Mouse (Mus musculus) thymus, adult 18-20 months (tissue): Measurements from ENCODE around the gene Lrrc18.

ENCODE experiments used
- DNase-seq, 2 experiments: peaks; one replicate each; pipeline ENCODE4 v3.0.0; 2022; ENCODE audit warnings: mixed read lengths in 2 of 2

The Lrrc18 gene

DNA sequence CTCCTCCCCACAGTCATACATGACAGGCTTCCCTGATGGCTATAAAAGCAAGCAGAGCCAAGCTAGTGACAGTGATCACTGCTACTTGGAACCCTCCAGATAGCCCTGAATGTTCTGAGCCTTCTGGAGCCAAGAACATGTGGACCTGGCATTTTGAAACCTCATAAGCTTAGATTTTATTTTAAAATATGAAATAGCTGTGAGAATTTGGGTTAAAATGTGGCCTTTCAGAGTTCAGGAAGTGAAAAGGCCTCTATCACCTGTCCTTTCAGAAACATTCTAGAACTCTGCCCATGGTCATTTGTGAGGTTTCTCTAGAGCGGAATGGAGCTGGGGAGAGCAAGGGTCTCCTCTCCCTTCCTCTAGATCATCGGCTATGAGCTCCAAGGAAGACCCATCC lies at the start of gene Lrrc18:
Gene Lrrc18, plus strand, starts transcription at position 301 of the 400 bp plus-strand sequence.
- DNase-seq, result no peak

DNA sequence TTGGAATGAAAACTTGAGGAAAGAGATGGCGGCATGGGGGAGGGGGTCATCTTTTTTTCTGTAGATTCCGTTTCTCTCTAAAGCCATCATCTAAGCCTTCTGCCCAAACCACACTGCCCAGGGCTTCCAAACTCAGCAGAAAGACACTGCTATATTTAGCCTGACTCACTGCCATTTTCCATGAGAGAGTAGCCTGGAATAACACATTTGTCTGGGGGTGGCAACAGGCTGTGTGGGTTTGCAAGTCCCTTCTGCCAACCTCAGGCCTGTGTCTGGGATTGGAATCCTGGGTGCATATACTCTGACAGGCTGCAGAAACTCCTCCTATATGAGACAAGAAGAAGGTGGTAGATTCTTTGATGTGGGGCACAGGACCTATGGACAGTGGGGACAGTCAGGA lies 43.7 kb upstream of the Lrrc18 start:
- no peak for DNase-seq

GRCm38 (mm10) chr14:32950312-32951301 lies 40.6 kb upstream of the Lrrc18 start:
- DNase-seq, result no peak

- DNase-seq, result no peak
Measured at GRCm38 (mm10) chr14:32956486-32956885, 34.7 kb upstream of the Lrrc18 start.

GRCm38 (mm10) chr14:32958671-32959070 lies 32.5 kb upstream of the Lrrc18 start:
- DNase-seq, result no peak

GRCm38 (mm10) chr14:32960481-32960880 lies 30.7 kb upstream of the Lrrc18 start:
- no peak for DNase-seq

GRCm38 (mm10) chr14:32964742-32965141 lies 26.4 kb upstream of the Lrrc18 start:
- no peak for DNase-seq

DNA sequence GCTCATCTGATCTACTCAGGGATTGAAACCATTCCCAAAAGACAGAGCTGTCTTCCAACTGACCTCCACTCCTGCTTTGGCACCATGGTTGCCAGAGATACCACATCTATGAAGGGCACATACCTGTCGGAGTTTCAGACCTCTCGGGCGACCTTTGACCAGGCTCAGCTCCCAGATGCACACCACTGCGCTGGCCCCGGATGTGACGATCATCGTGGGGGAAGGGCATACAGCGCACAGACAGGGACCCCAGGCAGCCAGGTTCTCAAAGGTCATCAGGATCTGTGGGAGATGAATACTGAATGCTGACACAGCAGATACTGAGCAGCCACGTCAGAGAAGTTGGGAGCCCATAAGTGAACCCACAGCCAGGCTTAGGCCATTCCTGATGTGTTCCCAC lies 20.5 kb upstream of the Lrrc18 start:
- DNase-seq, result no peak

DNA sequence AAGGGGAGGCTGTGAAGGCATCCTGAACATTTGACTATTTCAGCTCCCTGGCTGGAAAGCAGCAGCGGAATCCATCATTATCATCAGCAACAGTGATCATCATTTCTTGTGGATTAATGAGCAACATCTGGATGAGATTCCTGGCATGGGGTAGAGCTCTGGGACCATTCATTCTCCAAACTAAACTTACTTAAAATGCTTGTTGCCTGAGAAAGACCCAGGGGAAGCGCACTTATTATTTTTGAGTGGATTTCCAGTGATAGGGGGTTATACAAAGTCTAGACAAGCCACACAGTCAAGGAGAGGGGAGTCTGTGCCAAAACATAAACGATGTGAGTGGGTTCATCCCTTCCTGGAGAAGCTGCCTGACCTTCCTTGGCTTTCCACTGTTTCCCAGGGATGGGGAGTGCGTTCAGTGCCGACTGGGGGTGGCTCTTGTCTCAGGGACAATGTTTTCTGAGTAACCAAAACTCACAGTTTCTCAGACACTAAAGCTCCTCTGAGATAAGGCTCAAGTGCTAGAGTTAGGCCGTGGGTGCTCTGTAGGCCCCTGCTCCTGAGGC lies 6.9 kb upstream of the Lrrc18 start:
- DNase-seq, result no peak

GRCm38 (mm10) chr14:32986659-32987058 lies 4.5 kb upstream of the Lrrc18 start:
- no peak for DNase-seq

DNA sequence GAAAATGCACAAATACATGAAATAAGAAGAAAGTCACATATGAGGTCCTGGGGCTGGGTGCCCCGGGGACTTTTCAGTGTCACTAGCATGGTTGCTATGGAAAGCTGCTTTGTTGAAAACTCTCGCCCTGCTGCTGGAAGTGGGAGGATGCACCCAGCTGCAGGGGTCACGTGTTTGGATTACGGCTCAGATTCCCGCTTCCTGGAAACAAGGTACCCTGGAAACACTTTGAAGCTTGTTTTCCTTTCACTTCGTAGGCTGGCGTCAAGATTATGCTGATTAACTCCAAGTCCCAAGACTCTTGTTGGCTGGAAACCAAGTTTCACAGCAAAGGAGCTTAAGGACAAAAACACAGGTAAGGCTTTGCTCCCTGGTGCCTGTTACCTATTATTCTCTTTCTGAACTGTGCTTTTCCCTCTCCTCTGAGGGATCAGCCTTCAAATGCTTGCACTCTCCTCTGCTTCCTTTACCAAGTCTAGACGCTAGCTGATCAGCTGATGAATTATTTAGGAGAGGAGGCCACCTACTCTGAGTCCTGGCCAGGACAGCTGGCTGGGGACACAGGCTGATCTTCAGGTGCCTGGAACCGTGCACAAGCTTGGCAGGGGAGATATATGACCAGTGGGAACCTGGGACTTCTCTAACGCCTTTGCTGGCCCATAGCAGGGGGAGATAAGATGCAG lies 3.9 kb downstream of the Lrrc18 start:
- no peak for DNase-seq

GRCm38 (mm10) chr14:32999511-32999910 lies 8.3 kb downstream of the Lrrc18 start:
- DNase-seq, result no peak

DNA sequence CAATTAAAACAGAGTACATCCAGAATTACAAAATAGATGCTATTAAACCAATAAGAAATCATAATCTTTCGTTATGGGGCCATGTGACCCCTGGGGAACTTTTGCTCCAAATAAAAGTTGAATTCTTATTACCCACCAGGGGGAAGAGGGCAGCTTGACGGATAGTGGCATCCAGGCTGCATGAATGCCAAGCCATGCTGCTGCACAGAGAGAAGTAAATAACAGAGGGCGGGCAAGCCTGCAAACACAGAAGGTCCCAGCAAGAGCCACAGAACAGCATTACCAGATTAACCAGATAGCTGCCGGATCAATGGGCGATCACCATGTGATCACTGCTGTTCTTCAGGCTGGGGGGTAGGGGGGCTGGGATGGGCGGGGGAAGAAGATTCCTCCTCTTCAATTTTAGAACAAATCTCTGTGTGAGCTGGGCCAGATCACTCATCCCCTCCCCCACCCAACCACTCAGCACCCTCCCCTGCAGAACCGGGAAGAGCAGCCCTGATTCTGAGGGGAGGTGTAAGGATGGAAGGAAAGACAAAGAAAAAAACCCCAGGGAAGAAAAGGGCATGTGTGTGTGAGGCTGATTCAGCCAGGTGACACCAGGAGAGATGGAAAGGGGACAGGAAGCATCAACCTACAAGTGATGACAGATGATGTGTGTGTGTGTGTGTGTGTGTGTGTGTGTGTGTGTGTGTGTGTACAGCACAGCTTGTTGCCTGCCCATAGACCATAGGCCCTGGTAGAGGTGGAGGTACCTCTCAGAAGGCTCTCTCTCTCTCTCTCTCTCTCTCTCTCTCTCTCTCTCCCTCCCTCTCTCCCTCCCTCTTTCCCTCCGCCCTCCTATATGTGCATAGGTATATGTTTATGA lies 9.2 kb downstream of the Lrrc18 start:
- no peak for DNase-seq

DNA sequence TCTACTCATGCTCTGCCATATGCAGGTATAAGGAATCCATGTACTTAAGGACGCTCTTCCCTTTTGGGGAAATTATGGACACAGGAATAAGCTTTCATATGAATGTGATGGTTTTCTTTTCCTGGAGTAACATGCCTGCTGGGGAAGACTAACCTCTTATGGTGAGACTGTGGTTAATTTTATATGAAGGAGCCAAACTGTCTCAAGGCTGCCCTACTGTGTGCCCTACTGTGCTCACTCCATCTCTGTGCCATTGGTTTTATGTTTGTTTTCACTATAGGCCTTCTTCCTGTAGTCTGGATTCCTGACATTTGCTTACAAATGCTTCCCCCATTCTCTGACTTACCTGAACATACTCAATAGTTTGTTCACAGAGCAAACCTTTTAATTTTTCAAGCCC lies 13.9 kb downstream of the Lrrc18 start:
- no peak for DNase-seq

GRCm38 (mm10) chr14:33007638-33008037 lies 16.5 kb downstream of the Lrrc18 start:
- no peak for DNase-seq

- no peak for DNase-seq
Measured at GRCm38 (mm10) chr14:33019050-33019449, 27.9 kb downstream of the Lrrc18 start.

DNA sequence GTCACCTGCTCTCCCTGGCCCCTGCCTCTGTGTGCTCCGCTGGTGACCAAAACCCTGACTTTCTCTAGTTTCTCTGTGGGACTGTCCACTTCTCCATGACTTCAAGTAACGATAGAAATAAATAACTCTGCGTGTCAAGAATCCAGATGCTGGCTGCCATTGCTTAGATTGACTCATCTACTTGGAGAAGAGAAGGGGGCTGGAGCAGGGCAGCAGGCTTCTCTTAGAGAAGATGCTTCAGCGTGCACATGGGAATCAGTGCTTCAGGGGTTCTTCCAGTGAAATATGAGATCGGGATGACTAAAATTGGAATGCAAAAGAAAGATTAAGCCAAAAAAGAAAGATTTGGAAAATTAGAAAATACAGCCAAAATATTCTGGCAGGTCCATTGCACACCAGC lies 28.4 kb downstream of the Lrrc18 start:
- no peak for DNase-seq

- no peak for DNase-seq
Measured at GRCm38 (mm10) chr14:33030849-33031248, 39.7 kb downstream of the Lrrc18 start.

DNA sequence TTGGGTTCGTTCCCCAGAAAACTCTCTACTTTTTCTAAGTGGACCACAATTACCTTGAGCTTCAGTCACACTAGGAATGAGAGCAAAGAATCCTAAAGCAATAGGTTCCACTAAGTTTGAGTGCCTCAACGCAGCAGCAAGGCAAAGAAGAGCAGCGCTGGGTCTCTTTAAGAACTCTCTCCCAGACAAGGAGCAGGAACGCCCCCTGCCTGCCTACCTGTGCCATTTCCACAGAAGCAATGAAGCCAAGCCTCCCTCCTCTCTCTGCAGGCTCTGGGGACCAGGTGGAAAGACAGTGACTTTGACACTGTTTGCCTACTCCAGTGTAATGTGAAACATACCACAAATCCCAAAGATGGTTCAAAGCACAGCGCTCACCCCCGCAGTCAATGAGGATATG lies 42.2 kb downstream of the Lrrc18 start:
- no peak for DNase-seq

GRCm38 (mm10) chr14:33035386-33035785 lies 44.2 kb downstream of the Lrrc18 start:
- no peak for DNase-seq

GRCm38 (mm10) chr14:33036811-33037210 lies 45.6 kb downstream of the Lrrc18 start:
- no peak for DNase-seq

DNA sequence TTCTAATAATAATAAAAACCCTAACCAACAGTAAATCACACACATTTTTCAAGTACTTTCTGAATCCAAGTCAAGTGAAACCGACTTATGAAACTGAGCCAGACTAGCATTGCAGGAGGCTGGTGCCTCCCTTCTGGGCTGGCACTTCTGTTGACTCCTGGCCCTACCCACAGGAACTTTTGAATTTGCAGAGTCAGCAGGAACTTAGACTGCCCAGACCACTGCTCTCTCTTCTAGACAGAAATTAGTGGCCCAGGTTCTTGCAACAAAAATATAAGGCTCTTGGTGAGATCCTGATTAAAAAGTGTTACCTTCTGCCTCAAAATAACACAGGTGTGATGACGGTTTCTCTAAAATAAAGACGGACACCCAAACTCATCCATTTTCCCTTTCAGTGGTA lies 54.0 kb downstream of the Lrrc18 start:
- no peak for DNase-seq

GRCm38 (mm10) chr14:33053441-33053840 lies 62.3 kb downstream of the Lrrc18 start:
- DNase-seq, result no peak
